Mouse (Mus musculus) ZHBTc4 (cell line): Measurements from ENCODE around the gene Ywhah.
A peak's percentile ranks its signal among the peaks of the same experiment; 100 is the strongest.
"Not testable (repeated sequence)": the region's sequence is repeated elsewhere in the genome, so short reads cannot be mapped to it uniquely, and the experiment has no call there.

Experiments
- DNase-seq: peaks from one replicate; pipeline ENCODE4 v3.0.0-alpha.2; 2011; ENCODE audit warnings: low read depth, low spot score

The Ywhah gene

GRCm38 (mm10) chr5:33011132-33012106 lies 7.2 kb upstream of the Ywhah start:
- peak; percentile 36 for DNase-seq

DNA sequence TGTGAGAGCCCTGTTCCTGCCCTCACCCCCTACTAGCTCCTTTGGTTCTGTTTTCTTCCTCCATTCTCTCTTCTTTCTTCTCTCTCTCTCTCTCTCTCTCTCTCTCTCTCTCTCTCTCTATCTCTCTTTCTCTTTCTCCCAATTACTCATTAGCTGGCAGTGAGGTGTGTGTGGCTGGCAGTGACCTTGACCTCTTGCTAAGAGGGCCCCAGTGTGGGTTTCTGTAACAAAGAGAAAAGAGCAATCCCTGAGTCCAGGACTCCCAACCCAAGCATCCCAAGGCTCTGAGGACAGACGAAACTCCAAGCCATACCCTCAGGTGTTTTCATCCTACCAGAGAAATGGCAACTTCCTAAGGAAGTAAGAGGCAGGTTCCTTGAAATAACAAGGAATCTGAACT lies 4.5 kb upstream of the Ywhah start:
- DNase-seq = no peak

- no peak for DNase-seq
Observed at GRCm38 (mm10) chr5:33015579-33015978, 3.0 kb upstream of the Ywhah start.

GRCm38 (mm10) chr5:33018189-33018560 lies 441 bp upstream of the Ywhah start:
- DNase-seq = no peak

GRCm38 (mm10) chr5:33019426-33019821 lies 808 bp downstream of the Ywhah start:
- DNase-seq = peak; percentile 47

- peak; percentile 56 for DNase-seq
Observed at GRCm38 (mm10) chr5:33021622-33022021, 3.0 kb downstream of the Ywhah start.

GRCm38 (mm10) chr5:33023337-33023736 lies 4.7 kb downstream of the Ywhah start:
- no peak for DNase-seq

DNA sequence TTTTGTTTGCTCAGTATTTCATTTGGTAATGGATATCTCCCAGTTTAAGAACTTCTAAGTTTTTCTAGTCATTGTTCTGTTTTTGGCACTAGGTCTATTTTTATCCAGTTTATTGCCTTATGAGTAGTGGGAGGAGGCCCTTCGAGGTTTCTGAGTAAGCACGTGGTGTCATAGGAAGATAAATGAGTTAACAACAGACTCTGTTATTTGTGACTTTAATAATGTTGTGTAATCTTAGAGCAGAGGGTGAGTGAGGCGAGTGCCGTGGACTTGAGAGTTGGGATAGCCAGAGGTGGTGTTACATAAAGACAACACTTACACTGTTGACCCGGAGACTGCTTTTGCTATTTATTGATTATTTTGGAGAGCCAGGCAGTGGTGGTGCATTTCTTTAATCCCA lies 5.9 kb downstream of the Ywhah start:
- no peak for DNase-seq

DNA sequence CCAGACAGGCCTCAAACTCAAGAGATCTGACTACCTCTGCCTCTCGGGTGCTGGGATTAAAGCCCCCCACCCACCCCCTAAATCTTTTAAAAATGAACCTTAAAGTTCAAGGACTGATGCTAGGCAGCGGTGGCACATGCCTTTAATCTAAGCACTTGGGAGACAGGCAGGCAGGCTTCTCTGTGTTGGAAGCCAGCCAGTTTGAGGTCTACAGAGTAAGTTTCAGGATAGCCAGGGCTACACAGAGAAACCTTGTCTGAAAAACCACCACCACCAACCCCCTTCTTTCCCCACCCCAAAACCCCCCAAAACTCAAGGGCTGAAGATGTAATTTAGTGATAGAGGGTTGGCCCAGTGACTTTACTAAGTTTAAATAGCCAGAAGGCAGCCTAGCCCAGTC lies 10.0 kb downstream of the Ywhah start:
- DNase-seq = no peak

GRCm38 (mm10) chr5:33030425-33031175 lies 12.0 kb downstream of the Ywhah start:
- no peak for DNase-seq

GRCm38 (mm10) chr5:33032036-33032773 lies 13.6 kb downstream of the Ywhah start:
- no peak for DNase-seq

- peak; percentile 91 for DNase-seq
Observed at GRCm38 (mm10) chr5:33033121-33033520, 14.5 kb downstream of the Ywhah start.

DNA sequence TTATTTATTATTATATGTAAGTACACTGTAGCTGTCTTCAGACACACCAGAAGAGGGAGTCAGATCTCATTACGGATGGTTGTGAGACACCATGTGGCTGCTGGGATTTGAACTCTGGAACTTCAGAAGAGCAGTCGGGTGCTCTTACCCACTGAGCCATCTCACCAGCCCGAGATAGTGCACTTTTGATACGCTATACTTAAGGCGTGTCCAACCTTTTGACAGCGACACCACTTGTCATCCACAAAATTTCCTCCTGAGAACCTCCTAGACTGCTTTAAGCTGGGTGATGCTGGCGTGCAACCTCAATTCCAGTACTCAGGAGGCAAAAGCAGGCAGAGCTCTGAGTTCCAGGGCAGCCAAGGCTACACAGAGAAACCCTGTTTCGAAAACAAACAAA lies 15.0 kb downstream of the Ywhah start:
- not testable (repeated sequence) for DNase-seq

- peak; percentile 94 for DNase-seq
Observed at GRCm38 (mm10) chr5:33034100-33034499, 15.5 kb downstream of the Ywhah start.

DNA sequence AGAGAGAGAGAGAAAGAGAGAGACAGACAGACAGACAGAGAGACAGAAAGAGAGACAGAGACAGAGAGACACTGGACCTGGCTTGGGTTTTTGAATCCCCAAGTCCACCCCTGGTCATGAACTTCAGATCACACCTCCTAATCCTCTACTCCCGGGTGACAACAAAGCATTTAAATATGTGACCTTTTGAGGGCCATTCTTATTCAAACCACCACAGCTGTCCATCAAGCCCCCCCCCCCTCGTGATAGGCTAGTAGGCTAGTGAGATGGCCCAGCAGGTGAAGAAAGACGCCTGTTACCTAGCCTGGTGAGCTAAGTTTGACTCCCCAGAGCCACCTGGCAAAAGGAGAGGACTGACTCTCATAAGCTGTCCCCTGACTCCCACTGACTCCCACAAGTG lies 16.3 kb downstream of the Ywhah start:
- DNase-seq = peak; percentile 41

DNA sequence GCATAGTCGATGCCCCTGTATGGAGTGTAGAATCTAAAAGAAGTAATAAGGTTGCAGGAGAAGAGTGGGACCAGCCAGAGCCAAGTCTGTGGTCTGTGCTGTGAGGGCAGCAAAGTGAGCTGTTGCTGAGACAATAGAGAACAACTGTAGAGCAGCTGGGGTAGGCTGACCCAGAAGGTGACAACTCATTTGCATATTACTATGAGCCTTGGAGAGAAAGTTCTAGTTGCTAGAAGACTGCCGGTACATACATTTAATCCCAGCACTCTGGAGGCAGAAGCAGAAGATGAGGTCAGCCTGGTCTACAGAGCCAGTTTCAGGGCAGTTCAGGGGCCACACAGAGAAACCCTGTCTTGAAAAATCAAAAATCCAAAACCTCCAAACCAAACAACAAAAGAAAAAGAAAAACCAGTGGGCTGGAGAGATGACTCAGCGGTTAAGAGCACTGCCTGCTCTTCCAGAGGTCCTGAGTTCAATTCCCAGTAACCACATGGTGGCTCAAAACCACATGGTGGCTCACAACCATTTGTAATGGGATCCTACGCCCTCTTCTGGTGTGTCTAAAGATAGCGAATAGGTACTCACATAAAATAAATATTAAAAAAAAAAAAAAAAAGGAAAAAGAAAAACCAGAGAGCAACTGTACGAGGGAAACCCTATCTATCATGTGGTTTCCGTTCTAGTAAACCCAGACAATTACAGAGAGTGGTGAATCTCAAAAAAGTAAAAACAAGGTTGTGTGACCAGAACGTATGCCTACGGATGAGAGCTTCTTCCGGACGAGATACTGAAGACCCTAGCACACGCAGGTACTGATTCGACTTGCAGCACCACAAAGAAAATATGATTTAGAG lies 20.3 kb downstream of the Ywhah start:
- DNase-seq = no peak

DNA sequence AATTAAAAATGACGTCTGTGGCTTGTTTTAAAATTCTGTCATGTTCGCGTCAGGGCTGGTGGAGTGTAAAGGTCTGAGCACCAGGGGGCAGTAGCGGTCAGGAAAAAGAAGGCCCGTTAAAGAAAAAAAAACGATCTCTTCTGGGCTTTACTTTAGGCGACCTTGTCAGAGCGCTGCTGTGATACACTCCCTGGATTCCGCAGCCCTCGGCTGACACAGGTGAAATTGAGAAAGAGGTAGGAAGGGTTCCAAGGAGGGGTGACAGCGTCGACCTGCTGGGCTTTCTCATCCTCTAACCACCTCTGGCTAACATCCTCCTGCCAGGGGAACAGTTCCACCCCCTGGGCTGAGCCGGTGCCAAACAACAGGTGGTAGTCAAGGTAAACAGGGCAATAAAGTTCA lies 20.9 kb downstream of the Ywhah start:
- peak; percentile 80 for DNase-seq

GRCm38 (mm10) chr5:33040735-33041134 lies 22.1 kb downstream of the Ywhah start:
- DNase-seq = not testable (repeated sequence)

- no peak for DNase-seq
Observed at GRCm38 (mm10) chr5:33043397-33043796, 24.8 kb downstream of the Ywhah start.

GRCm38 (mm10) chr5:33044636-33045315 lies 26.2 kb downstream of the Ywhah start:
- DNase-seq = peak; percentile 89
